Mouse (Mus musculus): ENCODE data around the gene Zfp9.

Gene Zfp9

DNA sequence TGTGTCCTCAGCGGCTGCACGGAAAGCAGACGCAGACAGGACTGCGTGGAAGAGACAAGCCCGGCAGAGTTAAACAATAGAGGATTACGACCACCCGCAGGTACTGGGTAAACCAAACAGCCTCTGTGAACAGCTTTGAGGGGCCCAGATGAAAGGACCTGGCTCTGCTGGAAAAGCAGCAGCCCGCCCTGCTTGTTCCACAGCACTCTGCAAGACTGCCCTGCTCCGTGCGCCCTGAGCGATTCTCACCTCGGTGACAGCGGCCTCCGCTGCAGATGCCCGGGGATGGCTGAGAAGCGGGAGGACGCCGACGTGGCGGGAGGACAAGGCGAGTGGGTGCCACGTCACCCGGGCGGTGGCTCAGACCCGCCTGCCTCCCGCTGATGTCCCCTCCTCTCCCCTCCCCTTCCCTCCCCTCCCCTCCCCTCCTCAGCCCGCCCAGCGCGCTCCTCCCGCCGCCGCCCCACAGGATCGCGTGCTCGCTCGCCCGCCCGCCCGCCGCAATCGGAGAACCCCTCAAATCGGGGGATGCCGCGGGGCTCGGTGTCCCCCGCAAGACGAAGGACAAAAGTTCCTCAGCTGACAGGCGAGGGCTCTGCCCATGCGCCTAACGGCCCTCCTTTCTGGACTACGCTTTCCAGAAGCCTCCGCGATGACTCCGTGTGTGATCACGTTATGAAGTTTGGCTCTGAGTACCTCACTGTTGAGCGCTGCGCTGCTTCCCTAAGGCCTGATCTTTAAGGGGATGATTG, at the start of gene Zfp9:
Gene Zfp9, minus strand, starts transcription at position 364 of the 752 bp plus-strand sequence.
- DNase-seq = peak; percentile 18

DNA sequence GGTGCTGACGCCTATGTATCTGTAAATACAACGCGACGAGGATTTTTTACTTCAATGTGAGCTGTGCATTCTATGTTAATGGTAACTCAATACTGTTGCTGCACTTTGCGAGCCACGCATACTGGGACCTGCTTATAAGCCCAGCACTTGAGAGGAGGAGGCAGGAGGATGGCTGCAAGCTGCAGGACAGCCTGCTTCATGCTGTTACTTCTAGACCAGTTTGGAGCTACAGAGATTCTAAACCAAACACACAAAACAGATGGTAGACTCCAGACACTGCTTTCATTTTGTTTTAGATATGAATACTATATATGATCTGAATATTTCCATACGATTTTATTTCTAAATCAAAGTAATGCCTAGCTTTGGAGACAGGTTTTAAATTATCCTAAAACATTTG, 41.5 kb upstream of the Zfp9 start:
- no peak for DNase-seq

DNA sequence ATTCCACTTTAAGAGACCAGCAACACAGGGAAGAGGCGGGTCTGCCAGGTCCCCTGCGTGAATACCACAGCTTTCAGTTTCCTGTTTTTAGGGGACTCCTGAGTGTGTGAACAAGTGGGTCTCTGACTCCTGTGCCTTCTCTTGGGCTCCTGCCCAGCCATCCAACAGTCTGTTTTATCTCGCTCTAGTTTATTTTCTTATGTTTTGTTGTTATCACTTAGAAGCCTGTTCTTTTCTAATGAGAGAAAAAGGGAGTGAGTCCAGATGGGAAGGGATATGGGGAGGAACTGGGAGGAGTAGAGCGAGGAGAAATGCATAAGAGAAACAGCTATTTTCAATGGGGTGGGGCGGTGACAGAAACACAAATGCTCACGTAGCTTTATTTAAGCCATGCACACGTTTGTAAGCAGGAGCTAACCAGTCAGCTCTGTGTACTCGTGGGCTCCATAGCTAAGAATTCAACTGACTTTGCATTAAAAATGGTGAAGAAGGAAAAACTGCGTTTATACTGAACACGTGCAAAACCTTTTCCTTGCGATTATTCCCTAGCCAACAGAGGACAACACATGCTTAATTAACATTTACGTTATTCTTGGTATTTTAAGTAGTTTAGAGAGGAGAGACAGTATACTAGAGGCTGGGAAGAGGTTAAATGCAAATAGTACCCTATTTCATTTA, 34.4 kb upstream of the Zfp9 start:
- no peak for DNase-seq

- no peak for DNase-seq
These were observed 19.9 kb upstream of the Zfp9 start for GRCm38 (mm10) chr6:118499010-118499409.

DNA sequence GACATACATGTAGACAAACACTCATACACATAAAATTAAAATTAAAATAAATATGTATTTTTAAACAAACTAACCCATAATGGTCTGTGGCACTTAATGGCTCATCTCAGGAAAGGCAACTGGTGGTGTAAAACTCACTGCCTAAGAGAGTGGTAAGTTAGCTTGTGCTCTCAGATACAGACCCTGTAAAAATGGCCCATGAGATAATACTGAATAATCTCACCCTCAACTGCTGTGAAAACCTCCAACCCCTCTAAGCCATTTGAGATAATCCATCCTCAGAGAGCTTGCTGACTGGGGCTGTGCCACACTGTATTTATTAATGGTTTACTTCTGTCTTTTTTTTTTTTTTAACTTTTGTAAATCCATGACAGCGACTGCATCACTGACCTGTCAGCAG, 3.0 kb upstream of the Zfp9 start:
- no peak for DNase-seq

- DNase-seq = no peak
These were observed 990 bp downstream of the Zfp9 start for GRCm38 (mm10) chr6:118477875-118478785.

DNA sequence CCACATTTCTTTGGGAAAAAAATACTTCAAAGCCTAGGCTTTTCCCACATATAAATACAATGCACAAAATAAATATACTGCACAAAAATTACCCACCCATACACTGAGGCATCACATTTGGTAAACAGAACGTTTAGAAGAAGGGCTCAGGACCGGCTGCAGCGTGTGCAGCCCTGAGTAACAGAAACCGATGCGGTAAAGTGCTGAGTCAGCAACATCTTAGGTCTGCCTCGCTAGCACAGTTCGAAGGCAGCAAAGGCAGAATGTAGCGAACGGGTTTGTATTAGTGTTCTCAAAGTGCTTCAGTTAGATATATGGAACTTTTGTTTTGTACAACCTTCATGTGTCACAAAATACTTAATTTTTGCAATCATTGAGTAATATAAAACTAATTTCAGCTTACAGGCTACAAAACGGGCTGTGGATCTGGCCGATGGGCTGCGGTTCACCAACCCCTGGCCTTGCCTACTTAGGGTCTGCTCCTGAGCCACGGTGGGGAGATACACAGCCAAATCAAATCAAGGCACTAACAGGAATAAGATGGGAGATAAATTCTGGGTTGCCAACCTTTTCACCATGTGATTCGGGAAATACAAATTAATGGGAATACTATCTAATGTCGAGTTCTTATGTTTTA, 16.9 kb downstream of the Zfp9 start:
- no peak for DNase-seq

DNA sequence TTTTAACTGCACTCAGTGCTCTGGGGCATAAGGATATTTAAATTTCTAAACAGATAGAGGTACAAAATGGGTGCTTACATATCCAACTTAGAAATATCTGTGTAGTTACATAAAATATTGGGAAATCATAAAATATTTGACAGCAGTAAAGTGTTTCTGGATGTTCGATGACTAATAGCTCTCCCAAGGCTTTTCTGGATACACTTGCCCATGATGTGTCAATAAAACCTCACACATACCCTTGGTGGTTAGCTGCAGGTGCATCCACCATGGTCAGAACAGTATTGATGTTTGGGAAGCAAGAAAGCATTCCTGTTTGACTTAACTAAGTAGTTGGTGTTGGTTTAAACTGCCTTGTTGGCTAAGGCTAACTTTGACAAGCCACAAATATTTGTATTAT, 21.4 kb downstream of the Zfp9 start:
- no peak for DNase-seq

DNA sequence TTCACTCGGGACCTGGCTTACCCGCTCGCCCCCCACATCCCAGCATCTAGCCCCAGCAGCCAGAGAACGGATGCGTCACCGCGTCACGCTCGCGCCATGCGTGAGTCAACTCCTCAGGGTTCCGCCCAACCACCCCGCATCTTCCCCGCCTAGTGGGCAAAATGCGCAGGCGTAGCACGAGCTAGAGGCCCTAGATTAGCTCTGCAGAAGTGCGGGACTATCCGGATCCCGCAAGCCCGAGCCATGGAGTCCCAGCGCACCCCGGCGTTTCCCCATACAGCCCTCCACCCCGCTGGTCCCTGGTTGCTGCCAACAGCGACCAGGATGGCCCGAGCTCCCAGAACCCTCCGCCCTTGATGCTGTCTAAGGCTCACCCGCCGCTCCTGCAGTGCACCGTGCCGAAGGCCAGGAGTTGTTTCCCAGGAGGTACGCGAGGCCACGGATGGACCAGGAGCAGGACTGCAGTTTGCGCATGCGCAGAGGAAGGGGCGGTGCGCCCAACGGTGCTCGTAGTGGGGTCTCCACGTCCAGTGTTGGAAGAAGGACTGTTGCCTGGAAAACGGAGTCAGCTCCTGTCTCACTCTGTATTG, 24.0 kb downstream of the Zfp9 start, which contains the start of gene Zfp248:
Gene Zfp248, minus strand, starts transcription at position 487 of the 590 bp plus-strand sequence.
- peak; percentile 81 for DNase-seq

DNA sequence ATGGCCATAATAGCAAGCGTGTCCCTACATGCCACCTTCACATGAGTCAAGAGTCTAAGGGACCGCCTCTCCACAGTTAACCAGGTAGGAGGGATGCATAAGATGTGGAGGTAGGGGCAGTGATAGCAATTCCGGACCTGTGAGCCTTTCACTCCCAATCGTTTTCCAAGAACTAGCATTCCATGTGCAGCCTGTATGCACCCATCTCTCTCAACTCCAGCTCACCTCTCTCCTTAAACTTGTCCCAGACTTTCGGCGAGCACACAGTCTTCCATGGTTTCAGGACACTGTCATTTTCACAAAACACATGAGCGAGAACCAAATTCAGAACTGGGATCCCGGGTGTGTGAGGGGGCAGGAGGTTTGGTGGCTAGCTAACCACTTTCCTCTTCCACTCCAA, 24.7 kb downstream of the Zfp9 start:
- DNase-seq = no peak

- DNase-seq = no peak
These were observed 47.6 kb downstream of the Zfp9 start for GRCm38 (mm10) chr6:118431502-118431901.

- no peak for DNase-seq
These were observed 52.5 kb downstream of the Zfp9 start for GRCm38 (mm10) chr6:118426666-118427065.

GRCm38 (mm10) chr6:118419050-118419920, 59.8 kb downstream of the Zfp9 start, which contains the start of gene Bms1:
TSS of gene Bms1 (minus strand) at chr6:118419474.
- peak; percentile 92 for DNase-seq

Data from thymus, postnatal 25 days (tissue).